Mouse (Mus musculus) heart, embryonic 14.5 days (tissue): Measurements from ENCODE around the gene Tubb1. TPM values are rescaled to one million over a fixed set of nuclear protein-coding genes. Genes with fewer than 3 reads are reported as not detected.

Source experiments
- ATAC-seq: fragments of 200-750 bp; cut with Nextera tagmentation; 2 replicates; pipeline ENCODE4 v1.8.0; 2017; ENCODE audit warnings: low read depth, moderate TSS enrichment; ENCODE audit not compliant: insufficient number of reproducible peaks, insufficient read depth, low FRiP score
- H3K27ac ChIP-seq, 2 experiments: fragments of 200-500 bp in 1 of 2; fragments of 300-500 bp in 1 of 2; sonication (generic) in 1 of 2; replicated peaks in 1 of 2; 2 replicates each; pipeline ENCODE4 v1.5.1; 2012 to 2014; ENCODE audit warnings: low read depth in 2 of 2, low read length in 2 of 2, control low read depth in 1 of 2, mild to moderate bottlenecking in 1 of 2, mixed read lengths in 1 of 2; ENCODE audit not compliant: control insufficient read depth in 1 of 2, insufficient read depth in 1 of 2
- H3K27me3 ChIP-seq: fragments of 300-500 bp; sonication (generic); 2 replicates; pipeline ENCODE4 v1.6.1; 2014; ENCODE audit warnings: mild to moderate bottlenecking, low read length, control low read depth; ENCODE audit not compliant: control insufficient read depth, insufficient read depth
- H3K36me3 ChIP-seq: fragments of 300-500 bp; sonication (generic); 2 replicates; pipeline ENCODE4 v1.6.1; 2014; ENCODE audit warnings: mild to moderate bottlenecking, control low read depth, low read length, mixed read lengths; ENCODE audit not compliant: control insufficient read depth, insufficient read depth
- H3K4me1 ChIP-seq, 2 experiments: fragments of 200-500 bp in 1 of 2; fragments of 300-500 bp in 1 of 2; sonication (generic) in 1 of 2; 2 replicates each; pipeline ENCODE4 v1.6.1; 2012 to 2014; ENCODE audit warnings: low read length in 2 of 2, control low read depth in 1 of 2, mixed read lengths in 1 of 2; ENCODE audit not compliant: control insufficient read depth in 2 of 2, insufficient read depth in 2 of 2
- H3K4me2 ChIP-seq: fragments of 300-500 bp; sonication (generic); 2 replicates; pipeline ENCODE4 v1.6.1; 2014; ENCODE audit warnings: mild to moderate bottlenecking, low read length
- H3K4me3 ChIP-seq, 2 experiments: fragments of 200-500 bp in 1 of 2; fragments of 300-500 bp in 1 of 2; sonication (generic) in 1 of 2; 2 replicates each; pipeline ENCODE4 v1.5.1; 2012 to 2014; ENCODE audit warnings: low read length in 2 of 2, mild to moderate bottlenecking in 2 of 2, control low read depth in 1 of 2, low read depth in 1 of 2, moderate library complexity in 1 of 2; ENCODE audit not compliant: control insufficient read depth in 1 of 2, insufficient read depth in 1 of 2
- H3K9ac ChIP-seq: fragments of 300-500 bp; sonication (generic); 2 replicates; pipeline ENCODE4 v1.6.1; 2014; ENCODE audit warnings: mild to moderate bottlenecking, low read length
- H3K9me3 ChIP-seq: fragments of 300-500 bp; sonication (generic); 2 replicates; pipeline ENCODE4 v1.6.1; 2016; ENCODE audit warnings: low read length, control low read depth; ENCODE audit not compliant: control insufficient read depth
- WGBS: fragments of 180-500 bp; shearing (Covaris S2); extraction: QIAGEN DNeasy Blood & Tissue Kit; methylation state at CpG from one replicate; pipeline ENCODE4 v1.1.7; 2014; 5-methylcytosine and 5-hydroxymethylcytosine counted together
- polyA plus RNA-seq: library from polyadenylated mRNA; unstranded; fragments of >200 nt; fragmentation: Nextera tagmentation; extraction: Ambion mirVana; gene quantifications from 2 replicates; pipeline ENCODE4 v1.2.1, GENCODE M21; 2014

The Tubb1 gene
- polyA plus RNA-seq, result 1.8 and 2.3 TPM in 2 replicates

DNA sequence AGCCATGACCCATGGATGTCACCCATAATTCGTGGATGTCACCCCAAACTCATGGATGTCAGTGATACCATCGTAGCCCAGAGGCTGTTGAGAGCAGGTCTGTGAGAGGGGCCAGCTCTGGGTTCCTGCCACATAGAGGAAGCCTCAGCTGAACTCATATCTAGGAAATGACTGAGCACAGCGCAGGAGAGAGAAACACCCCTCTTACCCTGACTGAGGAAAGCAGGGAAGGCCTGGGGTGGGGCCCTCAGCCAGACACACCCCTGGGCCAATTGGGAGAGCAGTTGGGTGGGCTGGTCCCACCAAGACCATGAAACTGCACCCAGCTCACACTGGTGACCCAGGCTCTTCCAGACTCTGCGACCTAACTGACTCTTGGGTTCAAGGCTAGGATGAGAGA, at the start of gene Tubb1:
Tubb1 (plus strand) TSS at position 343 of the 400 bp plus-strand sequence.
- no peaks in the 10 kb centered on the region for H3K27me3 ChIP-seq
- H3K9me3 ChIP-seq, result no peaks in the 10 kb centered on the region
- H3K9ac ChIP-seq, result no peak within 1 kb of the TSS
- H3K36me3 ChIP-seq, result no peaks in the 10 kb centered on the region
- H3K4me1 ChIP-seq, result no peaks in the 10 kb centered on the region; a peak in 1 of 4 replicates
- H3K4me2 ChIP-seq, result no peak within 1 kb of the TSS
- no peak for ATAC-seq
- H3K4me3 ChIP-seq, result no peak within 1 kb of the TSS
- 70% methylated on average over 4 of the region's 4 CpGs for WGBS
- H3K27ac ChIP-seq, result no peak within 1 kb of the TSS

DNA sequence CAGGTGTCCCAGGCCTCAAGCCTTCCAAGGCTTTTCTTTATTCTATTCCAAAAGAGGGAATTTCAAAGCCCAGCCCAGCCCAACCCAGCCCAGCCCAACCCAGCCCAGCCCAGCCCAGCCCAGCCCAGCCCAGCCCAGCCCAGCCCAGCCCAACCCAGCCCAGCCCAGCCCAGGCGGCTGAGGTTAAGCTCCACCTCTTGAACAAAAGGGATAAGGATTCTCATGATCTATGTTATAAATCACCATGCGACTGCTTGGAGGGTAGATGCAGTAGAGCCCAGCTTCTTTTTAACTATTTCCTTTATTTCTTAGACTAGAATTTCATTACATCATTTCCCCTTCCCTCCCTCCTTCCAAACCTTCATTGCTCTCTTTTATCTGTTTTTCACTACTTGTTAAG, 40.3 kb upstream of the Tubb1 start:
- no peak for ATAC-seq
- Histone ChIP-seq H3K36me3 (no peaks in the 10 kb centered on the region), H3K9ac (no peak overlapping the region), H3K27me3 (no peaks in the 10 kb centered on the region), H3K4me2 (no peak overlapping the region), H3K9me3 (no peaks in the 10 kb centered on the region), H3K4me3 (no peak overlapping the region), H3K4me1 (no peaks in the 10 kb centered on the region), H3K27ac (no peak overlapping the region)
- WGBS, result 61% methylated on average over 2 of the region's 2 CpGs

DNA sequence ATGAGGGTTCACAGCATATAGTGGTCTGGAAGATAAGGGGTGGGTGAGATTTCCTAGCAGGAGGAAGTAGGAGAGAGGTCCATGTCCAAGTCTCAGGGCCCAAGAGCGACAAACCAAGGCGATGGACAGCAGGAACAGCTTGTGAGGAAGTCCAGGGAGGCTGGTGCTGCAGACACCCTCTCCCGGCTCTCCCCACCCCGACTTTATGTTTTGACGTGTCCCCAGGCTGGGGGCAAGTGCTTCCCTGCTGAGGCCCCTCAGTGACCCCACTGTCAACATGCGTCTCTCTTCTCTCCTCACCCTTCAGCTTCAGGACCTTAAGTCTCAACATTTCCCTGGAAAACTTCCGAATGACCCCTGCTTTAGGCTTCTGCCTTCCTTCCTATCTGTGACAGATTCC, 37.4 kb upstream of the Tubb1 start:
- no peak overlapping the region for H3K4me3 ChIP-seq
- H3K27me3 ChIP-seq, result no peaks in the 10 kb centered on the region
- H3K4me2 ChIP-seq, result no peak overlapping the region
- no peak overlapping the region for H3K9ac ChIP-seq
- peaks cover 3 to 10% of the 10 kb centered on the region in 2 experiments for H3K4me1 ChIP-seq
- no peaks in the 10 kb centered on the region for H3K36me3 ChIP-seq
- WGBS, result 51% methylated on average over 7 of the region's 7 CpGs
- no peaks in the 10 kb centered on the region for H3K9me3 ChIP-seq
- no peak overlapping the region for H3K27ac ChIP-seq
- no peak for ATAC-seq

- H3K4me1 ChIP-seq, result peaks cover 3 to 10% of the 10 kb centered on the region in 2 experiments
- H3K4me3 ChIP-seq, result peak overlapping the region; percentile 88 to 95
- peaks cover 5% of the 10 kb centered on the region; the same call in 1 of the 2 replicates for H3K36me3 ChIP-seq
- no peak overlapping the region for H3K27ac ChIP-seq
- peak overlapping the region; percentile 86 for H3K4me2 ChIP-seq
- no peak for ATAC-seq
- H3K9me3 ChIP-seq, result no peaks in the 10 kb centered on the region
- 43% methylated on average over 18 of the region's 18 CpGs for WGBS
- H3K27me3 ChIP-seq, result no peaks in the 10 kb centered on the region
- H3K9ac ChIP-seq, result no peak overlapping the region
Observed at GRCm38 (mm10) chr2:174415001-174415730, 35.3 kb upstream of the Tubb1 start.

GRCm38 (mm10) chr2:174415731-174416310, 34.7 kb upstream of the Tubb1 start, which contains the start of gene Nelfcd:
Nelfcd (plus strand) TSS chr2:174415804.
- under 1% methylated on average over 40 of the region's 40 CpGs for WGBS
- Histone ChIP-seq H3K9ac (peak within 1 kb of the TSS; percentile 95), H3K27me3 (no peaks in the 10 kb centered on the region), H3K4me2 (peak within 1 kb of the TSS; percentile 86), H3K27ac (peak within 1 kb of the TSS; percentile 21 to 47; a peak in 1 of 4 replicates), H3K4me1 (peaks cover 3 to 10% of the 10 kb centered on the region in 2 experiments), H3K4me3 (peak within 1 kb of the TSS; percentile 88 to 95), H3K9me3 (no peaks in the 10 kb centered on the region), H3K36me3 (peaks cover 11% of the 10 kb centered on the region; the same call in 1 of the 2 replicates)
- peak; percentile 94 for ATAC-seq

GRCm38 (mm10) chr2:174421107-174421506, 29.4 kb upstream of the Tubb1 start:
- WGBS, result 88% methylated on average over 6 of the region's 6 CpGs
- Histone ChIP-seq H3K27me3 (no peaks in the 10 kb centered on the region), H3K9ac (no peak overlapping the region), H3K4me3 (no peak overlapping the region), H3K4me1 (peaks cover 3 to 9% of the 10 kb centered on the region in 2 experiments), H3K4me2 (no peak overlapping the region), H3K9me3 (no peaks in the 10 kb centered on the region), H3K27ac (no peak overlapping the region), H3K36me3 (peaks cover 64% of the 10 kb centered on the region)
- ATAC-seq, result no peak

DNA sequence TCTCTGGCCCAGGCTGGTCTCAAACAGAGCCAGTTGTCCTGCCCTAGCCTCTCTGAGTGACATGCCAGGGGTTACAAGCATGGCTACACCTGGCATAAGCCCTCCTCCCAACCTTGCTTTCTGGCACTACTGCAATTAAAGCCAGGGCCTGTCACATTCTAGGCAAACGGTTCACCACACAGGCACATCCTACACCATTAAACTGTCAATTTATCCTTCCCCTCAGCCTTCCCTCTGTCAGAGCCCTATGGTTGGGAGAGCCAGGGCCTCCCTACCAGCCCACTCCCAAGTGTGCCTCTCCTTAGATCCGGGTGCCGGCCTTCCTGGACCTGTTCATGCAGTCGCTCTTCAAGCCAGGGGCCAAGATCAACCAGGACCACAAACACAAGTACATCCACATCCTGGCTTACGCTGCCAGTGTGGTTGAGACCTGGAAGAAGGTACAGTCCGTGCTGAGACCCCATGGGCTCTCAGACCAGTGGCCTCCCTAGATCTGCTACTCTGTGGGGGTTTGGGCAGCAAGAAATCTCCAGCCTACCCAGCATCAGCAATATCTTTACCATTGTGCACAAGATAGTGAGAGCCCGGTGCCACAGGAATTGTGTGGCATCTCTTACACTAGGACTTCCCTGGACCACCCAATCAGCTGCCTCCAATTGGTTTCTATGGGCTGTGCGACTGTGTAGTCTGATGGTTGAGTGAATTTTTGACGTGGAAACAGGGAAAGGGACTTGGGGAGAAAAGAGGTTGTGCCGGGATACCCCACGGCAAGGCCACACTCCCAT, 26.0 kb upstream of the Tubb1 start:
- Histone ChIP-seq H3K4me3 (no peak overlapping the region), H3K4me1 (no peaks in the 10 kb centered on the region), H3K27me3 (no peaks in the 10 kb centered on the region), H3K36me3 (peaks cover 98% of the 10 kb centered on the region), H3K9me3 (no peaks in the 10 kb centered on the region), H3K27ac (no peak overlapping the region), H3K4me2 (no peak overlapping the region), H3K9ac (no peak overlapping the region)
- no peak for ATAC-seq
- 89% methylated on average over 11 of the region's 11 CpGs for WGBS
